Mouse (Mus musculus) mouse embryonic stem cell (cell line): ENCODE results near the gene Aph1a.
"Not testable (repeated sequence)": the region's sequence is repeated elsewhere in the genome, so short reads cannot be mapped to it uniquely, and the experiment has no call there.

Experiments used
- in situ Hi-C, 2 experiments: fragments of 300-500 bp; cut with MboI; formaldehyde crosslinking; loops; 1 replicate in 1 of 2; 3 replicates in 1 of 2; pipeline ENCODE4 v1.14.3; 2019 to 2020; ENCODE audit warnings: low sequenced_read_pairs in 2 of 2, low pct_unique_long_range_greater_than_20kb in 1 of 2, mixed read lengths in 1 of 2; ENCODE audit not compliant: unreplicated experiment in 1 of 2

Aph1a gene

DNA sequence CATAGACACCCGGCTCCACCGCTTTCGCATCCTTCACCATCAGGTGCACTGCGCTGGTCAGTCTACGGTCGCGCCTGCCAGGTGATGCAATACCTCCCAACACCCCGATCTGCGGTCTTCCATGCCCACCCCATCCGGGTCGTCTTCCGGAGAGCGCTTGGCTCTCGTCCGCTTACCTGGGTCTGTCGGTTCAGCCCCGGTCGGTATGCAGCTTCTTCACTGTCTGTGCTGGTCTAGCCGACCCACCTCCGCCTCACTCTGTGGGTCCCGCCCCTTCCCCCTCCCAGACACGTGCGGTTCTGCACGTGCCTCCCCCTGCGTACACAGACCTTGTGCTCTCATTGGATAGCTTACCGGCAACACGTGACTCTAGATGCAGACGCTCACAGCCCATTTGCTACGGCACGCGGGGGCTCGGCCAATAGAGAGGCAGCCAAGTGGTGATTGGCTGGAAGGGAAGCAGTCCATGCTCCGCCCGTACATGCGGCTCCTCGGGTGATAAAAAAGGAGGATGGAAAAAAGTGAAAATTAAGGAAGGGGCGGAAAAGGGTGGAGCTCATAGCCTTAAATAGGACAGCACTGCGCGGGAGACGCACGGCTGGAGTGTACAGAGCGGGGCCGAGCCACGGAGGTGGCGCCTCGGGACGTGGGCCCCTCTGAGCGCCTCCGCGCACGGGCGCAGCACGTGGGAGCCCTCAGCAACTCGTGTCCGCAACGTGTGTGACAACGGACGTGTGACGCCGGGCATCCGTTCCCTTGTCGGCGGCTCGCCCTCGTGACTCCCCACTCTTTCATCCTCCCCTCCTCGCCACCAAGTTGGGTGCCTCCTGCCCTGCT lies 11.6 kb upstream of the Aph1a start, which contains the start of gene Ciart:
TSS of gene Ciart (minus strand) at position 273 of the 837 bp plus-strand sequence.
- in situ Hi-C loops = no loop called here

DNA sequence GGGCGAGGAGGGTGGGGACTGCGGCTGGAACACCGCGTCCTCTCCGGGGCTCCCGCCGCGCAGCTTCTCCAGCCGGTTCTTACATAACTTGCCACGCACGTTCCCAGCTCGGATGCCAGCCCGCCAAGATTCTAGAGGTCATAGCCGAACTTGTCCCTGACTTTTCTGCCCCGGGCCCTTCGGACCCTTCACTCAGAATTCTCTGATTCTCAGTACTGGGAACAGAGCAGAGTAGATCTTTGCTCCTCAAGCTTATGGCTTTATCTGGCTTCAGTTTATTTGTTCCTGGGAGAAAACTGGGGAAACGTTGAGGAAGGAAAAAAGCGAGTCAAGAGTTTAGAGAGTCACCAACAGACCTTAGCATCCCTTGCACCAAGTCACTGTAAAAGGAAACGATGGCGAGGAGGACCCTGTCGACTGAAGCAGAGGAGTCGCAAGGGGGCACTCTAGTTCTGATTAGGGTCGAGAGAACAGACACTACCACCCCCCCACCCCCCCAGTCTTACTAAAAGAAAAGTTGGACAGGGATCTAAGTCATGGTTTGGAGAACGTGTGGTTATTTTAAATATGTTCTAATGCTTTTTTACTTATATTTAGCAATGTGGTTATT lies 10.8 kb upstream of the Aph1a start:
- in situ Hi-C loops = no loop called here

DNA sequence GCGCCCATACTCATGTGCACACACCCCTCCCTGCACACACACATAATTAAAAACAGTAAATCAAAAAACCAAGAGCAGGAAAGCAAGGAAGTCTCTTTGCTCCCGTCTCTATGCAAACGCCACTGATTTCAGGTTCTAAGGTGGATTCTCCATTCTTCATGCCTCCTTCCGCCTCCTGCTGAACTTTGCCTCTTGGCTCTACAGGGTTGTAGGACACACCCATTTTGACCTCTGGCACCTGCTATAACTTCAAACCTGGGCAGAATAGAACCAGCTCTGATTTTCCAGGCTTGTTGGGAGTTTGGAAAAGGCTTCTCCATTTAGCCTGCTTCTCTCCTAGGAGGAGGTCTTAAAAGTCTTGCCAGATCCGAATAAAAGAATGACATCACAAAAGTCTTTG lies 9.4 kb upstream of the Aph1a start:
- in situ Hi-C loops = no loop called here

DNA sequence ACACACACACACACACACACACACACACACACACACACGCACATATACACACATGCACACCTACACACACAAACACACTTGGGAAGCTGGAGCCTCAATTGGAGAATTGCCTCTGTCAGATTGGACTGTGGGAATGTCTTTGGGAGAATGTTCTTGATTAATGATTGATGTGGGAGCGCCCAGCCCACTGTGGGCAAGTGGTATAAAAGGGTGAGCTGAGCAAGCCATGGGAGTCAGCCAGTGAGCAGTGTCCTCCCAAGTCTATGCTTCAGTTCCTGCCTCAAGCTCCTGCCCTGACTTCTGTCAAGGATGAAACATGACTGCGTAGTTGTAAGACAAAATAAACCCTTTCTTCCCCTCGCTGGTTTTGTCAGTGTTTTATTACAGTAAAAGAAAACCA lies 6.2 kb upstream of the Aph1a start:
- in situ Hi-C loops = no loop called here

DNA sequence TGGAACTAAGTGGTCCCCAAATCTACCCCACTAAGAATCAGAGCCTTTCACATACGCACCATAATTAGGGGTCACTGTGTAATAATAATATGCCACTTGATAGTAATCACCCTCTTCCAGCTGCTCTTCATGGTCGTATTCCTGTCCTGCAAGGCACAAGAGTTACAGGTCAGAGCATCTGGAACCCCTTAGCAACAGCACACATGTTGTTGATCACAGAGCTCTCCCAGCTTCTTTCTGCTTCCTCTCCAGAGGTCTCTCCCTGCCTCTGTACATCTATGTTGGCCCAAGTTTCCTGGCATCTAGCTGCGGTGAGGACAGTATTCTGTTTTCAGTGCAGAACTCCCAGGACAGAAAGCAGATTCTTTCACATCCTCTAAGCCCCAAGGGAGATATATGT lies 4.1 kb upstream of the Aph1a start:
- in situ Hi-C loops = no loop called here

DNA sequence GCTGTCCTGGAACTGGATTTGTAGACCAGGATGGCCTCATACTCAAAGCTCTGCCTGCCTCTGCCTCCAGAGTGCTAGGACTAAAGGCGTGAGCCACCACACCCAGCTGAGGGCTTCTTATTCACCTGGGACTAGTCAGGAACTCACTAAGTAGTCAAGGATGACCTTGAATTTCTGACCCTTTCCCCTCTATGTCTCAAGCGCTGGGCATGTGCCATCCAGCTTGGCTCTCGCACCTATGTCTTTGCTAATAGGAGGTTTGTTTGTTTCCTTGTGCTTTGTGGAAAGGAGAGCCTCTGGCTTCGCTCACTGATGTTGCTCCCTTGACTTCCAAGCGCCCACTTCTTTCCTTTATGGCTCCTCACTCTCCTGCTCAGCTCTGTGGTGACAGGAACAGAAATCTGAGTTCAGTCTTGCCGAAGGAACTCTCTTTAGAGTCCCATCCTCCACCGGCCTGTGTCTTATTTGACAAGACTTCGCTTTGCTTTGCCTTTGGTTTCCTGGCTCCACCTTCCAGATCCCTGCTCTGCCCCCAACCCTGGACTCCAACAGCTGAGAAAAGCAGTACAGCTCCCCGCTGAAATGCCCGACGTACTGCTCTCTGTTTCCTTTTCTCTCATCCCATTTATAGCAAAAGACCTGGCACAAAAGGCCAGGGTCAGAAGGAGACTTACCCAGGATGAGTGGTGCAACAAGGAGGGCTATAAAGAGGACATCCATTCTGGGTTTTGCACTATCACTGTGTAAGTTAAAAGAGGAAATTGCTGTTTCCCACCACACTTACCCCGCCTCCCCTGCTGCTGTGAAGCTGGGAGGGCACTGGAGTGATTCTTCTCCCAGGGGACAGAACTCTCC lies 2.3 kb upstream of the Aph1a start, which contains the start of gene BC028528:
TSS of gene BC028528 (minus strand) at position 795 of the 855 bp plus-strand sequence.
- in situ Hi-C loops = no loop called here

DNA sequence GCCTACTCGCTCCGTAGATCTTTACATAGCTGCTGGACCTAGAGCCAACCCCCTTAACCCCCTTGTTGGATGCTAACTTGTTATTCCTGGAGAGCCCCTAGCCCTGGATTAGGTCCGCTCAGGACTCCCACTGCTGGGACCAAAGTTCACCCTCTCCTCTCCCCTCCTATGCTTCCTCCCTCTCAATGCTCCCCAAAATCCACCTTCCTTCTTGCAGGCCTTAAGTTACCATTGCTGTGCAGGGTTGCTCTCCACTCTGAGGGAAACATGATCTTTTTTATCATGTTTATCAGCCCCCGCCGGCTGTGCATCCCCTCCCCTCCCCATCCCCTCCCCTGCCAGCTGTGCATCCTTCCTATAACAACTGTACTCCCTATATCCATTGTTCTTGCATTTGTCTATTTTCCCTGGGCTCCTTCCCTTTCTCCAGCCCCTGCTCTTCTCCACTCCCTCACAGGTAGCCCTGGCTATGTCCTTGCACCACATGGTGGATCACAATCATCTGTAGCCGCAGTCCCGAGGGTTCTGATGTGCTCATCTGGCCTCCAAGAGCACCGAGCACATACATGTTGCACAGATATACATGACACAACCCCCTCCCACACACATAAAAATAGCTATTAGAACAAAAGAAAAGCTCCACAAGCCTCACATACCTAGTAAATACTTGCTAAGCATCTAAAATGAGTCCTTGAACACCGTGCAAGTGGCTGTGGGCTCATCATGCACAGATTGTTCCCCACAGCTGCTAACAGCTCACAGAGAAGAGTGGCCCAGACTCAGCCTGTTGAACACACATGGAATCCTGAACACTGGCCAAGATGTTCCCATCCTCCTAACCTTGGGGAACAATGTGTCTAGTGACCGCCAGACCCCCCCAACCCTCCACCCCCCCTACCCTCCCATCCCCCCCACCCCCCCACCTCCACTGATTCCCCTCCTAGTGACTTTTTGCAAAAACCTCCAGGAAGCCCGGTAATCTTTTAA lies 1.4 kb upstream of the Aph1a start:
- in situ Hi-C loops = no loop called here

DNA sequence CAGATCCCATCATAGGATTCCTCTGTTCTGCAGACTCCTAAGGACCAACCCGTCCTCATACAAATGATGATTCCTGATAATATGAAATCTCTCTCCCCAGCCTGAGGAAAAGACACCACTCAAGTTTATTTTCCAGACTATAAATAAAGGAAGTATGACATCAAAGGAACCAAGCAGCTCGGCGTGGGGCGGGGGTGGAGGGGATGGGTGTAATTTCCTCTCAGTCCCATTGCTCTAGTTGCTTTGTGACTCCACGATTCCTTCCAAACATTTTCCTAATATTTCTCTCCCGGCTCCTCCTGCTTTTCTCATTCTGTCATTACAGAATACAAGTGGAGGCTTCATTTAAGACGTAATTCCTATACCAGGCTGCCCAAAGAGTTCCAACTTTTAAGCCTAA lies 643 bp upstream of the Aph1a start:
- in situ Hi-C loops = no loop called here

DNA sequence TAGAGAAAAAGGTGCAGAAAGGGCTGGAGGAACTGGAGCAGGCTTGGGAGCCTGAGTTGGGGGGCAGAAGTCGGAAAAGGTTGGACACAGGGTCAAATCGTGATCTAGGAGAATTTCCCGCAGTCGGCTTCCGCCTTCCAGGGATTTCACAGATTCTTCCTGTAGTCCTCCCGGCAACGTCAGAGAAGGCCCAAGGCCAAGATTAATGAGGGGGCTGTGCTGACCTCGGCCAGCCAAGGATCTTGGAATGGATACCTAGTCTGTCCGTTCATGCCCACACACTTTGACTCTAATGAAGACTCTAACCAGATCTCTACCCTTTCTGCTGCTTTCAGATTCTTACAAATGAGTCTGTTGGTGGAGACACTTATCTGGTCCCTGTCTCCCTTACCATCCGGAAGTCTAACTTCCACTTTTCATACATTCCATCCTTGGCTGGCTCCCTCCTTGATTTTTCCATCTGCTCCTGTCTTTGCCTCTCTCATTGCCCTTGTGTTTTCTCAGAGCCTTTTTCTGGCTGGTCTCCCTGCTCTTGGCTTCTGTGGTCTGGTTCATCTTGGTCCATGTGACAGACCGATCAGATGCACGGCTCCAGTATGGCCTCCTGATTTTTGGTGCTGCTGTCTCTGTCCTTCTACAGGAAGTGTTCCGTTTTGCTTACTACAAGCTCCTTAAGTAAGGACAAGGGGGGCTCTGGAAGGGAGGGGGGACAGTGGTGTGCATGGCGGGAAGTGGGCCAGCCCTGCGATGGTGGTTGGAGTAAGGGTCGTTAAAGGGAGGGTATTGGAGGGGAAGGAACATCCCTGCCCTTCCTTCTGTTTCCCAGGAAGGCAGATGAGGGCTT lies 770 bp downstream of the Aph1a start:
- in situ Hi-C loops = no loop called here

DNA sequence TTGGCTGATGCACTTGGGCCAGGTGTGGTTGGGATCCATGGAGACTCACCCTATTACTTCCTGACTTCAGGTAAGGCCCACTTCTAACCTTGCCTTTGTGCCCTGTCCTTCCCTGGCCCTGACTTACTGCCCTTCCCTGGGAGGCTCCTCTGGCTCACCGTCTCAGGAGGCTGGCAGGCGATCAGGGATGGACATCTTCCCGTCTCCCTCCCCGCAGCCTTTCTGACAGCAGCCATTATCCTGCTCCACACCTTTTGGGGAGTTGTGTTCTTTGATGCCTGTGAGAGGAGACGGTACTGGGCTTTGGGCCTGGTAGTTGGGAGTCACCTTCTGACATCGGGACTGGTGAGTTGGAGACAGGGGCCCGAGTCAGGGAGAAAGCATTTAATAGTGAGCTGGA lies 1.7 kb downstream of the Aph1a start:
- in situ Hi-C loops = not testable (repeated sequence)

DNA sequence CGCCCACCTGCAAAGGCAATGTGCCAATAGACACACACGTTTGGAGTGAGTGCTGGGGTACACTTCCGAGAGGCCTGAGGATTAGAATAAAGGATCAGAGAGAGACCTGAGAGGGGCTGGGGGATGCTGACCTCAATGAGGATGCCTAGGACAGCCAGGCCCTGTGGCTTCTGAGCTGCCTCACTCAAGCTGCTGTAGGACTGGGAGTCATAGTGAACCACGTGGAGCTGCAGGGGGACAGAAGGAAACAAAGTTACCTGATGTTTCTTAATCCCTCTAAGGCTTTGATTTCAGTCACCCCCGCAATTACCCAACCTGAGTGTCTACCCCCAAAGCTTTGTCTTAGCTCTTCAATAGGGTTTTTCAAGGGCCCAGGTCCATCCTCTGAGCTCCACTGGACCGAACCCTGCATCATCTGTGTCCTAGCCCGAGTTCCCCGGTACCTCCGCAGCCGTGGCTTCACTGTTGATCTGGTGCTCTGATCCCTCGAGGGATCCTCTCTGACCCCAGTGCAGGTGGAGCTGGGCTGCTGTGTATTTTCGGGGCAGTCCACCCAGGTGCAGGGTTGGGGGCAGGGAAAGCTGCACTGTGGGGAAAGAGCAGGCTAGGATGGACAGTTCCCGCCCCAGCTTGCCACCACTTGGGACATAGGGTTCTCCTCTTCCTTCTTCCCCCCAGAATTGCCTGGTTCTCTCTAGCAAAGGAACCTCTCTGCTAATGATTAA lies 6.2 kb downstream of the Aph1a start:
- in situ Hi-C loops = no loop called here

DNA sequence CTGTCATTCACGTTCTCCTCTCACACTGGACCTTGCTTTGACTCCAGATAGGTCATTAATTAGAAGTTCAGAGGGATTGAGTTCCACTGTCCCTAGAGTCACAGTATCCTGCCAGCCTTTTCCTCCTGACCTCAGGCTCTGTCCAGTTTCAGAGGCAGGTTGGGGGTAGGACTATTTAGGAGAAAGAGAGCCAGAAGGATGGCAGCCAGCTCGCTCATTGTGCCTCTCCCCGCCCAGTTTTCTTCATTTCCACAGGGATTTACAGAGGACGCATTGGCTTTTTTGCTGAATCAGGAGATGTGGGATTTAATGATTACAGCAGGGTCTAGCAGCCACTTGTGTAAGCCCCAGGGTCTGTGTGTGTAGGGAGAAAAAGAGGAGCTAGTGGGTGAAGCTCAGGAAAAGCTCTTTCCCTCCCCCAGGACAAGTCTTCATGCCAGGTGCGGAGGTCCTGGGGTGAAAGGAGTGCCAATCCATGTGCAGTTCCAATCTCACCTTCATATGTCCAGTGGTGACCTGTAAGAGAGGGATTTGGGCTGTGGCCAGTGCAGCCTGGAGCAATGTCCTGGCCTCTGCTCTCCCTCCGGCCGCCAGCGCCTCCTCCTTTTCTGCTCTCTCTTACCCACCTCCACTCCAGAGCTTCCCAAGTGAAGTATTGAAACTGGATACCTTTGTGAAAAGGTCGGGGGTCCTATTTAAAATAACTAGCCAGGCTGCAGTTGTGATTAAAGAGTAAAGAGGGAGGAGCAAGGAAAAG lies 8.0 kb downstream of the Aph1a start:
- in situ Hi-C loops = no loop called here

DNA sequence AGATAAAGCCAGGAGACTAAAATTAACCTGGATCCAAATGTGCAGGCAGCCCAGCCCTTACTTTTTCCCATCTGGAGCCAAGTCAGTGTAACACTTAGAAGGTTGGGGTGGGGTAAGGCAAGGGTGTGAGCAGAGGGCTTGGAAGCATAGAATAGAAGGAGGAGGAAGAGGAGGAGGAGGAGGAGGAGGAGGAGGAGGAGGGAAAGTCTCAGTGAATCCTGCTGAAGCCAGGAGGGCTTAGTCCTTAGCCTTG lies 8.5 kb downstream of the Aph1a start:
- in situ Hi-C loops = no loop called here

DNA sequence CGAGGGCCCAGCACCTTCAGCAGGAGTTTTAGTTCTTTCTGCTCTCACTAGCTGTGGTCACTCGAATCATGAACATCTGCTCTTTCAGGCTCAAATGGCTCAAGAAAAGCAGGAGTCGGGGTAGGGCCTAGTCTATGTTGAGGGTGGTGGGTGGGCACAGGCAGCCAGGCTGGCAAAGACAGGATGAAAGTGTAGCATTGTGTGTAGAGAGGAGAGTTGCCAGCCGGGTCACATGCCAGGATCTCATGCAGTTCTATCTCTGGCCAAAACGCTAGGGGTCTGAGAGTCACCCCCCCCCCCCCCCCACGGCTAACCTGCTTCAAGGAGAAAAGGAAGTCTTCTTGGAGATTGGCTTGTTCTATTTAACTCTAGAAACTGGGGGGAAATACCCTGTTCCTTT lies 8.9 kb downstream of the Aph1a start:
- in situ Hi-C loops = no loop called here

DNA sequence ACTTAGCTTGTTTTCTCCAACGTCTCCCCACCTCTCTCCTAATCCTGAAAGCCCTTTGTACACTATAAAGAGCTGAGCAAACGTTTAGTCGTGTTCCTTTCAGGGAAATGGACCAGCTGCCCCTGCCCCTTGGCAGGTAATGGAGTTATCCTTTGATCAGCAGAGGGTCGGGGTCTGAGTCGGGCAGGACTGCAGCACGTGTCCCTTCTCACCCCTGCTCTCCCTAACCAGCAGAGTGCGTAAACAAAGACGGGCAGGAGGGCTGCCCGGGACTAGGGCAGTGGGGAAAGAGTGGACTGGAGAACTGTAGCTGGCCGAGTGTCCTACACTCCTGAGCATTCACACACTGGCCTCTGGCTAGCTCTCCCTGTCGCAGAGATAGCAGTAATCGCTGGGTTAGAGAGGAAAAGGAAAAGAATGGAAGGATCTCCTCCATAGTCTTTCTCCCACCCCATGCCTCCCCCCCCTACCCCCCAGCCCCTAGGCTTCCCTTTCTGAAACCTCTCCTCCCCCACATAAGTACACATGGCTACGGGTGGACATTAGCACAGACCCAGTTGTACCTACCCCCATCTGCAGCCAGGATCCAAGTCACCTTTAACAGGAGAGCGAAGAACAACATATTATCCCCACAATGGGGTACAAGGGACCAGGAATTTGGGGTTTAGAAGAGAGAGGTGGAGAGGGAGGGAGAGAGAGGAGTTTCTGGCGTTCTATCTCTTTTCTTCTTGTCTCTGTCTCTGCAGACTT lies 10.2 kb downstream of the Aph1a start:
- in situ Hi-C loops = no loop called here

DNA sequence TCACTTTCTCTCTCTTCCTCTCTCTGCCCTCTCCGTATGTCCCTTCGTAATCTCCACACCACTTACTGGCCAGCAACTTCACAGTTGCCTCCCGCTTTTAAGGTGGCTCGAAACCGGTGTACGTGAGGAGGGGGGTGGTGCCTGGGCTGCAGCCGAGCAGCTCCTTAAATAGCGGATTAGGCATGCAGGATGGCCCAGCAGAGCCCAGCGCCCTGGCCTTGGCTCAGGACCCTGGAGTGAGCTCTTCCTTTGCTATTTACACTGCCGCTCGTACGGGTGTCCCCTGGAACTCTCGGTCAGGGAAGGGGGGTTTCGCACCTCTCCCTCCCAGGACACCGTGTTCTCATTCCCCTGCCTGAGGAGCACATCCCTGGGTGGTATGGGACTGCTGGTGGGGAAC lies 10.8 kb downstream of the Aph1a start, which contains the start of gene Car14:
TSS of gene Car14 (minus strand) at position 124 of the 400 bp plus-strand sequence.
- in situ Hi-C loops = no loop called here
